In genomic region chr5:101822311-101822670, GRCm38 (mm10) we compare ENCODE assay signal across 21 mouse cellular contexts. TPM values are rescaled to one million over a fixed set of nuclear protein-coding genes. Genes with fewer than 3 reads are reported as not detected.
A peak's percentile ranks its signal among the peaks of the same experiment; 100 is the strongest.
DNase-seq lines count a peak whose midpoint lies in the region; ATAC-seq and TF ChIP-seq lines count a peak whose summit lies in the region.
"Had no signal": no experiment of that assay in that cellular context is flagged by ENCODE, and none has a peak within 500 bp of the region (broad histone marks: within the 10 kb centered on the region; RNA-seq: fewer than 3 reads in every experiment).

No protein-coding gene starts in this region.

- no peak for ATAC-seq in kidney, embryonic 16.5 days (ENCODE audit: low FRiP score, low TSS enrichment)
- ATAC-seq: forebrain, embryonic 16.5 days; hindbrain, postnatal 0 days had no signal

- H3K4me2 ChIP-seq in kidney, embryonic 16.5 days (replicated peaks; ENCODE audit: low read depth, low read length), result no peak overlapping the region
- H3K4me2 ChIP-seq: embryonic facial prominence, embryonic 13.5 days; forebrain, embryonic 12.5 days; hindbrain, embryonic 12.5 days had no signal

- H3K9me3 ChIP-seq in kidney, embryonic 16.5 days (ENCODE audit: low read length), result no peaks in the 10 kb centered on the region
- no peaks in the 10 kb centered on the region for H3K9me3 ChIP-seq in ES-Bruce4 (replicated peaks; ENCODE audit: control insufficient read depth, insufficient read depth, low read length, poor library complexity, severe bottlenecking)
- H3K9me3 ChIP-seq: embryonic facial prominence, embryonic 13.5 days; forebrain, embryonic 12.5 days; heart, embryonic 10.5 days; hindbrain, embryonic 12.5 days had no signal

- peak; percentile 67; the same call in 1 of the 2 replicates for TF ChIP-seq EP300 in ES-Bruce4 (IDR thresholded peaks at IDR 0.05; ENCODE audit: insufficient read depth, low read depth, low read length)

- TF ChIP-seq CTCF in ES-Bruce4 (IDR thresholded peaks at IDR 0.05; ENCODE audit: low read depth, low read length), result no peak
- no peak for TF ChIP-seq CTCF in small intestine, adult 2 months (IDR thresholded peaks at IDR 0.05; ENCODE audit: extremely low read depth, insufficient read length, insufficient replicate concordance, low read depth, low read length)

- no peaks in the 10 kb centered on the region for H3K36me3 ChIP-seq in kidney, embryonic 16.5 days (ENCODE audit: insufficient read depth, low read length)
- H3K36me3 ChIP-seq in ES-Bruce4 (ENCODE audit: control insufficient read depth, insufficient read depth, low read length, poor library complexity, severe bottlenecking), result no peaks in the 10 kb centered on the region
- peaks cover 47% of the 10 kb centered on the region for H3K36me3 ChIP-seq in small intestine, adult 2 months (ENCODE audit: control insufficient read depth, insufficient read depth, low read length)
- H3K36me3 ChIP-seq: embryonic facial prominence, embryonic 13.5 days; forebrain, embryonic 12.5 days; heart, embryonic 10.5 days; hindbrain, embryonic 12.5 days had no signal

- peak overlapping the region; percentile 91 for H3K27ac ChIP-seq in kidney, embryonic 16.5 days (ENCODE audit: low read length)
- no peak overlapping the region for H3K27ac ChIP-seq in ES-Bruce4 (ENCODE audit: insufficient read depth, low read length)
- H3K27ac ChIP-seq in small intestine, adult 2 months (ENCODE audit: insufficient read depth, low read depth, low read length), result peak overlapping the region; percentile 39; the same call in 1 of the 2 replicates
- H3K27ac ChIP-seq: embryonic facial prominence, embryonic 13.5 days; forebrain, embryonic 12.5 days; heart, embryonic 10.5 days; hindbrain, embryonic 12.5 days; hindbrain, postnatal 0 days had no signal

- WGBS in kidney, embryonic 16.5 days, result 41% methylated on average over 6 of the region's 6 CpGs
- WGBS in small intestine, adult 2 months, result 64% methylated on average over 6 of the region's 6 CpGs

- no peak overlapping the region for H3K9ac ChIP-seq in kidney, embryonic 16.5 days (replicated peaks; ENCODE audit: low read length)
- no peak overlapping the region for H3K9ac ChIP-seq in ES-Bruce4 (ENCODE audit: low read depth, poor library complexity, severe bottlenecking)
- H3K9ac ChIP-seq: embryonic facial prominence, embryonic 13.5 days; forebrain, embryonic 12.5 days; hindbrain, embryonic 12.5 days had no signal

- no peak for DNase-seq in kidney, postnatal 25 days
- DNase-seq in R1 (ENCODE audit: low read depth, low spot score), result peak; percentile 92
- no peak for DNase-seq in adrenal gland, adult (ENCODE audit: inconsistent age in 2 of 2, low spot score in 1 of 2)
- no peak for DNase-seq in thymus, postnatal 36 days
- DNase-seq: adrenal gland, postnatal 14 days; cerebellum, adult 18-20 months; cerebellum, adult 9-11 months; cerebellum, postnatal 36 days; gastrocnemius, postnatal 10 days; heart, adult 18-20 months; heart, postnatal 10 days; heart, postnatal 4 days had no signal

- TF ChIP-seq POLR2A in ES-Bruce4 (IDR thresholded peaks at IDR 0.05; ENCODE audit: insufficient read depth, low read length), result no peak
- TF ChIP-seq POLR2A in small intestine, adult 2 months (IDR thresholded peaks at IDR 0.05; ENCODE audit: low read depth, low read length), result no peak

- H3K4me1 ChIP-seq in kidney, embryonic 16.5 days (ENCODE audit: insufficient read depth, low read length), result peaks cover 41% of the 10 kb centered on the region
- peaks cover 22% of the 10 kb centered on the region for H3K4me1 ChIP-seq in ES-Bruce4 (ENCODE audit: control insufficient read depth, insufficient read depth, low read length)
- H3K4me1 ChIP-seq in small intestine, adult 2 months (ENCODE audit: control insufficient read depth, insufficient read depth, insufficient read length, low read length), result peaks cover 27% of the 10 kb centered on the region

- H3K27me3 ChIP-seq in kidney, embryonic 16.5 days (ENCODE audit: insufficient read depth, low read length), result no peaks in the 10 kb centered on the region
- no peaks in the 10 kb centered on the region for H3K27me3 ChIP-seq in ES-Bruce4 (ENCODE audit: control insufficient read depth, insufficient read depth, low read length, poor library complexity, severe bottlenecking)
- no peaks in the 10 kb centered on the region for H3K27me3 ChIP-seq in small intestine, adult 2 months (ENCODE audit: control insufficient read depth, insufficient read depth, low read length)

- H3K4me3 ChIP-seq in kidney, embryonic 16.5 days (ENCODE audit: low read length), result no peak overlapping the region
- H3K4me3 ChIP-seq in ES-Bruce4 (ENCODE audit: low read depth, low read length), result no peak overlapping the region
- no peak overlapping the region for H3K4me3 ChIP-seq in small intestine, adult 2 months (ENCODE audit: low read depth, low read length)
- H3K4me3 ChIP-seq: embryonic facial prominence, embryonic 13.5 days; forebrain, embryonic 12.5 days; heart, embryonic 10.5 days; hindbrain, embryonic 12.5 days had no signal

RNA-seq across cellular contexts. Expression of gene Cds1, which starts 57.4 kb away (rescaled TPM):
- polyA plus RNA-seq in kidney, embryonic 16.5 days (2015; fragmentation: Nextera tagmentation; extraction: Ambion mirVana), result 15.8 and 16.0 TPM in 2 replicates
- polyA plus RNA-seq in ES-Bruce4 (2011; ENCODE audit: insufficient read depth, insufficient read length, low read depth, missing spikeins), result 15.9 and 22.9 TPM in 2 replicates
- 39.8 and 112 TPM in 2 replicates for polyA plus RNA-seq in small intestine, adult 2 months (2012; rRNA removed)
